Mouse (Mus musculus): ENCODE measurements around the gene Fgd2. TPM values are rescaled to one million over a fixed set of nuclear protein-coding genes. Genes with fewer than 3 reads are reported as not detected.
A peak's percentile ranks its signal among the peaks of the same experiment; 100 is the strongest.

The Fgd2 gene
- polyA plus RNA-seq, 1 experiment from 2014 or later, result 12.9 TPM

GRCm38 (mm10) chr17:29368726-29369125 is 8.0 kb downstream of the Fgd2 start:
- ATAC-seq (ENCODE audit: insufficient number of reproducible peaks, insufficient read depth, low FRiP score, low TSS enrichment, low read depth), result no peak
- Histone ChIP-seq H3K4me2 (peak overlapping the region; percentile 45), H3K9ac (peak overlapping the region; percentile 44; the same call in 1 of the 2 replicates), H3K36me3 (no peaks in the 10 kb centered on the region), H3K27me3 (peaks cover 6% of the 10 kb centered on the region; the same call in 1 of the 2 replicates), H3K4me3 (peak overlapping the region; percentile 24), H3K9me3 (no peaks in the 10 kb centered on the region), H3K4me1 (peaks cover 15% of the 10 kb centered on the region; the same call in 1 of the 2 replicates), H3K27ac (no peak overlapping the region)
- WGBS, result 14% methylated on average over 7 of the region's 7 CpGs

GRCm38 (mm10) chr17:29370984-29371723 is 10.4 kb downstream of the Fgd2 start:
- Histone ChIP-seq H3K27ac (no peak overlapping the region), H3K36me3 (no peaks in the 10 kb centered on the region), H3K4me2 (no peak overlapping the region), H3K4me3 (no peak overlapping the region), H3K27me3 (peaks cover 6% of the 10 kb centered on the region; the same call in 1 of the 2 replicates), H3K9me3 (no peaks in the 10 kb centered on the region), H3K9ac (peak overlapping the region; percentile 51), H3K4me1 (peaks cover 15% of the 10 kb centered on the region; the same call in 1 of the 2 replicates)
- ATAC-seq (ENCODE audit: insufficient number of reproducible peaks, insufficient read depth, low FRiP score, low TSS enrichment, low read depth), result no peak
- 6% methylated on average over 5 of the region's 5 CpGs for WGBS

DNA sequence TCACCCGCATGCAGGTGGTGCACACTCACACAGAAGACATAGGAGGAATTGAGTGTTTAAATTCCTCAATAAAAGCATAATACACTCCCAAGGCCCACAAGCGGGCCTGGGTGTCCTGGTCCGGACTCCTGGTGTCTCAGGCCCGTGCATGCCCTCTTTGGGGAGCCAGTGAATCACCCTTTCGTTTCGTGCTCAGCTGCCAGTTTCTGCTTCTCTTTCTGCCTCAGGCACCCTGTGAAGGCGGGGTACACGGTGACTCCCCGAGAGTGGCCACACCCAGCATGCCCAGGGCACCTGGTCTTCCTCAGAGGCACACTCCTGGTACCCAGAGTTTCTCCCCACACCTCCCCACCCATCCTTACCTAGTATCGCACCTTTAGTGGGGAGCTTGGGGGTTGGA is 15.2 kb downstream of the Fgd2 start:
- Histone ChIP-seq H3K27ac (no peak overlapping the region), H3K9me3 (no peaks in the 10 kb centered on the region), H3K9ac (no peak overlapping the region), H3K4me3 (no peak overlapping the region), H3K36me3 (no peaks in the 10 kb centered on the region), H3K4me2 (no peak overlapping the region), H3K4me1 (0 out of 2 replicates have a peak, but pooled peaks cover 4% of the 10 kb centered on the region), H3K27me3 (no peaks in the 10 kb centered on the region)
- no peak for ATAC-seq (ENCODE audit: insufficient number of reproducible peaks, insufficient read depth, low FRiP score, low TSS enrichment, low read depth)
- 71% methylated on average over 10 of the region's 10 CpGs for WGBS

DNA sequence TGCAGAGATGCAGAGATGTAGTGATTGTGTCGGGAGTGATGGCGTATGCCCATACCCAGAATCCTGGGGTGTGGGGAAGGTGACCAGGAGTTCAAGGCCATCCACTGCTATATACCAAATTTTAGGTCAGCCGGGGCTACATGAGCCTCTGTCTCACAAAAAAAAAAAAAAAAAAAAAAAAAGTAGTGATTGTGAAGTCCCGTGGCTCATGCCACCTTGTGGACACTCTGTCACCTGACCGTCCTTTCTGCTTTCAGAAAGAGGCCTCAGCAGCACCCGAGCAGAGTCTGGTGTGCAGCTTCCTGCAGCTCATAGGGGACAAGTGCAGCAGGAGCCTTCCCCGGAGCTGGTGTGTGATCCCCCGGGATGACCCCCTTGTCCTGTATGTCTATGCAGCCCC is 17.3 kb downstream of the Fgd2 start:
- H3K4me3 ChIP-seq, result no peak overlapping the region
- 71% methylated on average over 8 of the region's 8 CpGs for WGBS
- H3K4me2 ChIP-seq, result no peak overlapping the region
- no peak for ATAC-seq (ENCODE audit: insufficient number of reproducible peaks, insufficient read depth, low FRiP score, low TSS enrichment, low read depth)
- H3K9ac ChIP-seq, result no peak overlapping the region
- no peaks in the 10 kb centered on the region for H3K27me3 ChIP-seq
- H3K4me1 ChIP-seq, result no peaks in the 10 kb centered on the region
- no peaks in the 10 kb centered on the region for H3K9me3 ChIP-seq
- H3K36me3 ChIP-seq, result no peaks in the 10 kb centered on the region
- H3K27ac ChIP-seq, result no peak overlapping the region

DNA sequence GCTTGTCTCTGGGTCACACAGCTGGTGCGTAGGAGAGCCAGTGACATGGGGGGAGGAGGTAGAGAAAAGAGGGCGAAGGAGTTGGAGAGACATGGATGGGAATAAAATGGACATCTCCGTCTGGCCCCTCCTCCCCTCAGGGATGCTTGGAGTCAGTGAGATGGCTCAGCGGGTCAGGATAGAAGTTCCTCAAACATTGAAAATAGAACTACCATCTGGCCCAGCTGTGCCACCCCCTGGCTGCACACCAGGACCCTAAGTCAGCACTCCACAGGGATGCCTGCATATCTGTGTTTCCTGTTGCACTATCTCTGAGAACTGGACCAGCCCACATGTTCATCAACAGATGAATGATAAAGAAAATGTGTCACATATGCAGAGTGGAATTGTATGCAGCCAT is 19.5 kb downstream of the Fgd2 start:
- no peaks in the 10 kb centered on the region for H3K36me3 ChIP-seq
- H3K27ac ChIP-seq, result no peak overlapping the region
- H3K9ac ChIP-seq, result no peak overlapping the region
- no peak for ATAC-seq (ENCODE audit: insufficient number of reproducible peaks, insufficient read depth, low FRiP score, low TSS enrichment, low read depth)
- H3K4me3 ChIP-seq, result no peak overlapping the region
- no peaks in the 10 kb centered on the region for H3K27me3 ChIP-seq
- no peaks in the 10 kb centered on the region for H3K9me3 ChIP-seq
- H3K4me1 ChIP-seq, result no peaks in the 10 kb centered on the region
- WGBS, result 73% methylated on average over 4 of the region's 4 CpGs
- no peak overlapping the region for H3K4me2 ChIP-seq

GRCm38 (mm10) chr17:29381472-29381871 is 20.8 kb downstream of the Fgd2 start:
- H3K27me3 ChIP-seq, result no peaks in the 10 kb centered on the region
- no peak overlapping the region for H3K4me3 ChIP-seq
- 0 out of 2 replicates have a peak, but pooled peaks have one; percentile 44 for ATAC-seq (ENCODE audit: insufficient number of reproducible peaks, insufficient read depth, low FRiP score, low TSS enrichment, low read depth)
- H3K36me3 ChIP-seq, result no peaks in the 10 kb centered on the region
- H3K9me3 ChIP-seq, result no peaks in the 10 kb centered on the region
- no peak overlapping the region for H3K4me2 ChIP-seq
- WGBS, result 14% methylated on average over 7 of the region's 7 CpGs
- no peaks in the 10 kb centered on the region for H3K4me1 ChIP-seq
- no peak overlapping the region for H3K9ac ChIP-seq
- H3K27ac ChIP-seq, result no peak overlapping the region

- no peaks in the 10 kb centered on the region for H3K4me1 ChIP-seq
- no peak overlapping the region for H3K9ac ChIP-seq
- H3K4me3 ChIP-seq, result no peak overlapping the region
- ATAC-seq (ENCODE audit: insufficient number of reproducible peaks, insufficient read depth, low FRiP score, low TSS enrichment, low read depth), result no peak
- no peak overlapping the region for H3K27ac ChIP-seq
- no peaks in the 10 kb centered on the region for H3K36me3 ChIP-seq
- no peaks in the 10 kb centered on the region for H3K9me3 ChIP-seq
- H3K4me2 ChIP-seq, result no peak overlapping the region
- H3K27me3 ChIP-seq, result no peaks in the 10 kb centered on the region
- 62% methylated on average over 11 of the region's 11 CpGs for WGBS
Observed at GRCm38 (mm10) chr17:29382417-29382816, 21.7 kb downstream of the Fgd2 start.

- no peak overlapping the region for H3K4me2 ChIP-seq
- H3K27me3 ChIP-seq, result no peaks in the 10 kb centered on the region
- H3K4me3 ChIP-seq, result no peak overlapping the region
- 78% methylated on average over 9 of the region's 9 CpGs for WGBS
- H3K9me3 ChIP-seq, result no peaks in the 10 kb centered on the region
- ATAC-seq (ENCODE audit: insufficient number of reproducible peaks, insufficient read depth, low FRiP score, low TSS enrichment, low read depth), result no peak
- peaks cover 7% of the 10 kb centered on the region for H3K4me1 ChIP-seq
- H3K9ac ChIP-seq, result no peak overlapping the region
- H3K36me3 ChIP-seq, result no peaks in the 10 kb centered on the region
- H3K27ac ChIP-seq, result no peak overlapping the region
Observed at GRCm38 (mm10) chr17:29383923-29384322, 23.2 kb downstream of the Fgd2 start.

GRCm38 (mm10) chr17:29384850-29385438 is 24.2 kb downstream of the Fgd2 start:
- no peaks in the 10 kb centered on the region for H3K9me3 ChIP-seq
- no peak overlapping the region for H3K4me3 ChIP-seq
- no peak overlapping the region for H3K4me2 ChIP-seq
- H3K27me3 ChIP-seq, result no peaks in the 10 kb centered on the region
- no peaks in the 10 kb centered on the region for H3K36me3 ChIP-seq
- H3K9ac ChIP-seq, result peak overlapping the region; percentile 49
- no peak for ATAC-seq (ENCODE audit: insufficient number of reproducible peaks, insufficient read depth, low FRiP score, low TSS enrichment, low read depth)
- H3K4me1 ChIP-seq, result peaks cover 10% of the 10 kb centered on the region
- 50% methylated on average over 5 of the region's 5 CpGs for WGBS
- no peak overlapping the region for H3K27ac ChIP-seq

- Histone ChIP-seq H3K36me3 (no peaks in the 10 kb centered on the region), H3K4me2 (no peak overlapping the region), H3K9me3 (no peaks in the 10 kb centered on the region), H3K27ac (no peak overlapping the region), H3K4me3 (no peak overlapping the region), H3K27me3 (no peaks in the 10 kb centered on the region), H3K9ac (no peak overlapping the region), H3K4me1 (peaks cover 10% of the 10 kb centered on the region)
- ATAC-seq (ENCODE audit: insufficient number of reproducible peaks, insufficient read depth, low FRiP score, low TSS enrichment, low read depth), result no peak
- WGBS, result 40% methylated on average over 6 of the region's 6 CpGs
Observed at GRCm38 (mm10) chr17:29385746-29386145, 25.0 kb downstream of the Fgd2 start.

DNA sequence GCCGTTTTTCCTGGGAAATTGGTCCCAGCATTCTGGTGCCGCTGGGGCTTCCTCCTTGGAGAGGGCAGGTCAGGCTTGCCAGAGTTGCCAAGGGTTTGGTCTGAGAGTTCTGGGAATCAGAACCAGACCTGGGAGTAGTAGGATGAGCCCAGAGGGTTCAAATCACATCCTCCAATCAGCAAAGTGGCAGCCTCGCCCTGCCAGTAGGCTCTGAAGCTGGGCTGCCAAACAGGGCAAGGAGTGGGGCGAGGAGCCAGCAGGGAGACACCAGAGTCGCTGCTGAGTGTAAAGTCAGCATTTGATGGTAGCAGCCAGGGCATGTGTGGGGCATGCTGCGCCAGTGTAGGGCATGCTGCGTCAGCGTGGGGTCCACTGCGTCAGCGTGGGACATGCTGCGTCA is 28.3 kb downstream of the Fgd2 start:
- peaks cover 10% of the 10 kb centered on the region for H3K4me1 ChIP-seq
- no peak overlapping the region for H3K4me3 ChIP-seq
- no peaks in the 10 kb centered on the region for H3K36me3 ChIP-seq
- ATAC-seq (ENCODE audit: insufficient number of reproducible peaks, insufficient read depth, low FRiP score, low TSS enrichment, low read depth), result no peak
- H3K4me2 ChIP-seq, result no peak overlapping the region
- H3K27ac ChIP-seq, result peak overlapping the region; percentile 73; the same call in 1 of the 2 replicates
- no peaks in the 10 kb centered on the region for H3K27me3 ChIP-seq
- H3K9me3 ChIP-seq, result no peaks in the 10 kb centered on the region
- peak overlapping the region; percentile 40; the same call in 1 of the 2 replicates for H3K9ac ChIP-seq
- WGBS, result 63% methylated on average over 11 of the region's 11 CpGs

DNA sequence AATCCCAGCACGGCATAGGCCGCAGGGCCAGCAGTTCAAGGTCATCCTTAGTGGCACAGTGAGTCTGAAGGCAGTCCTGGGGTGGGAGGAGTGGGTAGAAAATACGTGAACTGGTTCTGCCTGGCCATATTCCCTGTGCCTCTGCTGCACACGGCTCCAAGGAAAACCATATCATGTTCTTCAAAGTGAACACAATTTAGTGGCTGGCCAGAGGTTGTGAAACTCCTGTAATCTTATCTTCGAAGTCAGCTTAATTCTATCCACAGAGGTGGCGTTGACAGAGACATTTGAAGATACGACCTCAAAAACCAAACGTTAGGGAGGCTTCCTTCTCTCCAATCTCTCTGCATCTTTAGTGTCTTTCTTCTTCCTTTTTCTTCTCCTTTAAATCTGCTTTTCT is 30.6 kb downstream of the Fgd2 start:
- WGBS, result 67% methylated on average over 8 of the region's 8 CpGs
- no peak overlapping the region for H3K4me2 ChIP-seq
- peaks cover 16% of the 10 kb centered on the region for H3K4me1 ChIP-seq
- H3K9ac ChIP-seq, result no peak overlapping the region
- H3K9me3 ChIP-seq, result no peaks in the 10 kb centered on the region
- ATAC-seq (ENCODE audit: insufficient number of reproducible peaks, insufficient read depth, low FRiP score, low TSS enrichment, low read depth), result no peak
- H3K36me3 ChIP-seq, result no peaks in the 10 kb centered on the region
- H3K27me3 ChIP-seq, result no peaks in the 10 kb centered on the region
- no peak overlapping the region for H3K4me3 ChIP-seq
- H3K27ac ChIP-seq, result no peak overlapping the region

All from embryonic facial prominence, embryonic 13.5 days (tissue).